8 mouse cellular contexts compared by ENCODE assay signal in the genomic region with DNA sequence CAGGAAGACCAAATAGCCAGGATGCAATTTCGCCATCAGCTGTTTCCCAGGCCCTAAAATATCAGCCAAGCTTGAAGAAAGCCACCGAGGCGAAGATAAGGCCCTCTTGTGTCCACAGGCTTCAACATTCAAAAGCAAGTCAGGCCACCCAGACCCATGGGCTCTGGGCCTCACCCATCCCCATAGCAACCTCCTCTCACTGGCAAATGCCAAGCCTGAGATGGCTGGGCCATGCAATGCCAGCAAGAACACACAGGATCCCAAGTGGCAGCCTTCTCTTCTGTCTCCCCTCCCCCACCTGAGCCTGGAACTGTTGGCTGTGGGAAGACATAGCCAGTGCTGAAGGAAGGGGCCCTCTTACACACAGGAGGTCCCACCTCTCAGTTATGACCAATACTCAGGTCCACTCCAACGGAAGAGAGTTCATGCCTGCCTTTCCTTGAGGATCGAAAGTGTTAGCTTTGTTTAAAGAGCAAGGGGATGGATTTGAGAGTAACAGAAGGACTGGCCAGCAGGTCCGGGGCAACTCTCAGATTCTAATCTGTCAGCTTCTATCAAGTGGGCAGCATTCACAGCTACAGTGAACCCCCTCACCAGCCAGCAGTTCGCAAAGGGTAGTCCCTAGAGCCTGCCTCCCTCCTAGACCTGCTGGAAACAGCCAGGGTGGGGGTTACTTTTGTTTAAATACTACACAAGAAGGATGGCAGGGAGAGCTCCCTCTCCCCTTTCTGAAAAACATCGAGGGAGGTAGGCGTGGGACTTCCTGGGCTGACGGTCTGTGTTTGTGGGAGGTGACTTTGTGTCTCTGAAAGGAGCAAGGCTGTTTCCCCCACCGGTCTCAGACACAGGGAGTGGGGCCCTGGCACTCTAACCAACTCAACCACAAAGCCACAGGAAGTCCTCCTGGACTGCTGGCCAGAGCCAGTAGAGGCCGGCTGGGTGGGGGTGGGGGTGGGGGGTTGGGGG. TPM values are rescaled to one million over a fixed set of nuclear protein-coding genes. Genes with fewer than 3 reads are reported as not detected.
DNase-seq lines count a peak whose midpoint lies in the region; ATAC-seq and TF ChIP-seq lines count a peak whose summit lies in the region.

No protein-coding gene starts in this region.

- ATAC-seq in hindbrain, embryonic 15.5 days (ENCODE audit: low FRiP score, low read depth): peak; percentile 88
- ATAC-seq in lung, embryonic 16.5 days (ENCODE audit: low read depth): peak; percentile 37
- no peak for ATAC-seq in stomach, embryonic 15.5 days (ENCODE audit: insufficient read depth, low FRiP score, low read depth)

- H3K9me3 ChIP-seq in hindbrain, embryonic 15.5 days: no peaks in the 10 kb centered on the region
- H3K9me3 ChIP-seq in lung, embryonic 16.5 days (ENCODE audit: control insufficient read depth, low read length): no peaks in the 10 kb centered on the region
- H3K9me3 ChIP-seq in stomach, embryonic 15.5 days: no peaks in the 10 kb centered on the region

- peak overlapping the region; percentile 26 for H3K4me2 ChIP-seq in hindbrain, embryonic 15.5 days
- H3K4me2 ChIP-seq in lung, embryonic 16.5 days (ENCODE audit: low read depth, low read length): peak overlapping the region; percentile 26
- peak overlapping the region; percentile 26 for H3K4me2 ChIP-seq in stomach, embryonic 15.5 days

- H3K9ac ChIP-seq in hindbrain, embryonic 15.5 days: no peak overlapping the region
- H3K9ac ChIP-seq in lung, embryonic 16.5 days (ENCODE audit: low read length): peak overlapping the region; percentile 46
- no peak overlapping the region for H3K9ac ChIP-seq in stomach, embryonic 15.5 days

- intact Hi-C loops in gastrocnemius, postnatal 14 days (cut with DNase I; ENCODE audit: low total_unique reads): no loop called here

- peak; percentile 30 for DNase-seq in embryo, embryonic 11 days
- no peak for DNase-seq in embryo, embryonic 10.5 days (ENCODE audit: low spot score)
- peak in 1 of 2 experiments; percentile 25 for DNase-seq in spleen, adult 2 months (ENCODE audit: low read depth in 1 of 2, low spot score in 2 of 2)
- DNase-seq in spleen, adult 18-20 months: no peak
- no peak for DNase-seq in gastrocnemius, postnatal 14 days

- no peak for TF ChIP-seq POLR2A in spleen, adult 2 months (IDR thresholded peaks at IDR 0.05; ENCODE audit: low read depth, low read length)

- WGBS in spleen, adult 2 months: 29% methylated on average over 12 of the region's 12 CpGs
- 32% methylated on average over 12 of the region's 12 CpGs for WGBS in hindbrain, embryonic 15.5 days
- WGBS in lung, embryonic 16.5 days: 15% methylated on average over 12 of the region's 12 CpGs
- WGBS in stomach, embryonic 15.5 days: 35% methylated on average over 9 of the region's 12 CpGs

- no peaks in the 10 kb centered on the region for H3K27me3 ChIP-seq in spleen, adult 2 months (ENCODE audit: control insufficient read depth, insufficient read depth, low read length)
- H3K27me3 ChIP-seq in hindbrain, embryonic 15.5 days: no peaks in the 10 kb centered on the region
- no peaks in the 10 kb centered on the region for H3K27me3 ChIP-seq in lung, embryonic 16.5 days (ENCODE audit: control insufficient read depth, insufficient read depth, low read depth, low read length)
- no peaks in the 10 kb centered on the region for H3K27me3 ChIP-seq in stomach, embryonic 15.5 days (replicated peaks)

- H3K36me3 ChIP-seq in spleen, adult 2 months (ENCODE audit: control insufficient read depth, insufficient read depth, low read length): no peaks in the 10 kb centered on the region
- no peaks in the 10 kb centered on the region for H3K36me3 ChIP-seq in hindbrain, embryonic 15.5 days
- no peaks in the 10 kb centered on the region for H3K36me3 ChIP-seq in lung, embryonic 16.5 days (ENCODE audit: control insufficient read depth, insufficient read depth, low read length)
- no peaks in the 10 kb centered on the region for H3K36me3 ChIP-seq in stomach, embryonic 15.5 days

- TF ChIP-seq CTCF in spleen, adult 2 months (IDR thresholded peaks at IDR 0.05; ENCODE audit: extremely low read depth, insufficient read depth, insufficient read length, insufficient replicate concordance): no peak

- H3K27ac ChIP-seq in spleen, adult 2 months (ENCODE audit: insufficient read depth, low read length): peak overlapping the region; percentile 27
- peak overlapping the region; percentile 84 for H3K27ac ChIP-seq in hindbrain, embryonic 15.5 days (replicated peaks)
- H3K27ac ChIP-seq in lung, embryonic 16.5 days (ENCODE audit: low read length): peak overlapping the region; percentile 78
- H3K27ac ChIP-seq in stomach, embryonic 15.5 days: peak overlapping the region; percentile 91

- peaks cover 38% of the 10 kb centered on the region for H3K4me1 ChIP-seq in spleen, adult 2 months (ENCODE audit: control insufficient read depth, insufficient read depth, insufficient read length)
- H3K4me1 ChIP-seq in hindbrain, embryonic 15.5 days (replicated peaks): peaks cover 33% of the 10 kb centered on the region
- H3K4me1 ChIP-seq in lung, embryonic 16.5 days (replicated peaks; ENCODE audit: control insufficient read depth, insufficient read depth, low read length): peaks cover 62% of the 10 kb centered on the region
- peaks cover 49% of the 10 kb centered on the region for H3K4me1 ChIP-seq in stomach, embryonic 15.5 days

- H3K4me3 ChIP-seq in spleen, adult 2 months (ENCODE audit: extremely low read depth, insufficient read depth, insufficient read length): no peak overlapping the region
- no peak overlapping the region for H3K4me3 ChIP-seq in hindbrain, embryonic 15.5 days
- H3K4me3 ChIP-seq in lung, embryonic 16.5 days (ENCODE audit: low read length): no peak overlapping the region
- no peak overlapping the region for H3K4me3 ChIP-seq in stomach, embryonic 15.5 days (replicated peaks)

RNA-seq across cellular contexts. Expression of a gene that starts 13.9 kb away (rescaled TPM):
- 68.0 and 68.5 TPM in 2 replicates for polyA plus RNA-seq in spleen, adult 2 months (2012; rRNA removed)
- 108 TPM in 2 replicates for polyA plus RNA-seq in hindbrain, embryonic 15.5 days (2015; fragmentation: Nextera tagmentation; extraction: Ambion mirVana)
- 356 and 405 TPM in 2 replicates for polyA plus RNA-seq in lung, embryonic 16.5 days (2015; fragmentation: Nextera tagmentation; extraction: Ambion mirVana)
- 285 and 317 TPM in 2 replicates for polyA plus RNA-seq in stomach, embryonic 15.5 days (2015; fragmentation: Nextera tagmentation; extraction: Ambion mirVana)
- 10 to 100 TPM; 47.6 to 76.0 TPM for total RNA-seq in gastrocnemius, postnatal 14 days (2021)

Comparison
In these comparisons a context has a peak if more than half of its experiments do, and no peak if none do; other contexts are left out.
1. H3K27ac ChIP-seq: peak in every context shown above with its lines; median percentile 91 in stomach, embryonic 15.5 days; 84 in hindbrain, embryonic 15.5 days; 78 in lung, embryonic 16.5 days; 27 in spleen, adult 2 months.